Mouse (Mus musculus) ES-Bruce4 (cell line): ENCODE data around the gene Gse1. TPM values are rescaled to one million over a fixed set of nuclear protein-coding genes. Genes with fewer than 3 reads are reported as not detected.
A peak's percentile ranks its signal among the peaks of the same experiment; 100 is the strongest.

Experiments
- H3K27ac ChIP-seq: 2 replicates; pipeline ENCODE4 v1.5.1; 2012; ENCODE audit warnings: low read length, inconsistent platforms; ENCODE audit not compliant: insufficient read depth
- H3K27me3 ChIP-seq: 2 replicates; pipeline ENCODE4 v1.6.1; 2012; ENCODE audit warnings: mild to moderate bottlenecking, low read length, inconsistent platforms; ENCODE audit not compliant: control insufficient read depth, poor library complexity, insufficient read depth, severe bottlenecking
- H3K36me3 ChIP-seq: 2 replicates; pipeline ENCODE4 v1.6.1; 2012; ENCODE audit warnings: inconsistent platforms, mild to moderate bottlenecking, low read length, moderate library complexity; ENCODE audit not compliant: control insufficient read depth, poor library complexity, insufficient read depth, severe bottlenecking
- H3K4me1 ChIP-seq: one replicate; pipeline ENCODE4 v1.8.1; 2011; ENCODE audit warnings: low read length; ENCODE audit not compliant: control insufficient read depth, insufficient read depth
- H3K4me3 ChIP-seq: 2 replicates; pipeline ENCODE4 v1.5.1; 2011; ENCODE audit warnings: low read depth, mild to moderate bottlenecking, low read length
- H3K9ac ChIP-seq: 2 replicates; pipeline ENCODE4 v1.6.1; 2012; ENCODE audit warnings: low read depth, mild to moderate bottlenecking, inconsistent platforms; ENCODE audit not compliant: poor library complexity, severe bottlenecking
- H3K9me3 ChIP-seq: replicated peaks from 2 replicates; pipeline ENCODE4 v1.6.1; 2012; ENCODE audit warnings: mild to moderate bottlenecking, low read length, inconsistent platforms; ENCODE audit not compliant: control insufficient read depth, poor library complexity, insufficient read depth, severe bottlenecking
- CTCF ChIP-seq: IDR thresholded peaks from one replicate; pipeline ENCODE4 v1.8.1; 2011; ENCODE audit warnings: low read depth, low read length
- EP300 ChIP-seq: IDR thresholded peaks from 2 replicates; pipeline ENCODE4 v1.6.1; 2011; ENCODE audit warnings: low read depth, low read length; ENCODE audit not compliant: insufficient read depth
- POLR2A ChIP-seq: IDR thresholded peaks from one replicate; pipeline ENCODE4 v1.8.1; 2011; ENCODE audit warnings: low read length; ENCODE audit not compliant: insufficient read depth
- polyA plus RNA-seq: library from polyadenylated mRNA; stranded (reverse); fragments of >200 nt; gene quantifications from 2 replicates; pipeline ENCODE4 v1.2.4, GENCODE M21; 2011; ENCODE audit warnings: low read depth; ENCODE audit not compliant: missing spikeins, insufficient read depth, insufficient read length

Gse1 gene
- polyA plus RNA-seq, 1 experiment: 31.8 TPM

GRCm38 (mm10) chr8:120412357-120412756, 184.1 kb downstream of the Gse1 start:
- Histone ChIP-seq H3K36me3 (no peaks in the 10 kb centered on the region), H3K4me1 (peaks cover 8% of the 10 kb centered on the region), H3K27ac (no peak overlapping the region), H3K9me3 (no peaks in the 10 kb centered on the region), H3K4me3 (no peak overlapping the region), H3K9ac (no peak overlapping the region), H3K27me3 (no peaks in the 10 kb centered on the region)
- TF ChIP-seq POLR2A: no peak
- no peak for TF ChIP-seq EP300
- no peak for TF ChIP-seq CTCF

GRCm38 (mm10) chr8:120412911-120413625, 184.8 kb downstream of the Gse1 start:
- no peak overlapping the region for H3K27ac ChIP-seq
- no peak overlapping the region for H3K9ac ChIP-seq
- no peak overlapping the region for H3K4me3 ChIP-seq
- TF ChIP-seq EP300 (no peak), CTCF (no peak), POLR2A (no peak)
- H3K9me3 ChIP-seq: no peaks in the 10 kb centered on the region
- H3K36me3 ChIP-seq: no peaks in the 10 kb centered on the region
- peaks cover 8% of the 10 kb centered on the region for H3K4me1 ChIP-seq
- H3K27me3 ChIP-seq: no peaks in the 10 kb centered on the region

DNA sequence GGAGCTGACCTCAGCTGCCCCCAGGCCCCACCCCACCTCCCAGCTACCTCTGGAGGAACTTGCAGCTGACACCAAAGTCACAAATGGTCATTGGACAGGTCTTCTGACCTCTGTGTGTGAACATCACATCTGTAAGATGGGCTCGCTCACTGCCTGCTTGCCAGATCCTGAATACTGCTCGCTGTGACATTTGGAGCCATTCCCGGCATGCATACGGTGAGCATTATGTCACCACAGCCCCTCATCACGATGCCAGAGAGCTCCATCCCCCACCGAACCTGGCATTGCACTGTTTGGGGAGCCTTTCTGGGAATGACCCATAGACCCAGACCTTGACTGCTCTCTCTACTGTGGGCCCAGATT, 185.4 kb downstream of the Gse1 start:
- no peaks in the 10 kb centered on the region for H3K9me3 ChIP-seq
- TF ChIP-seq EP300 (no peak), CTCF (no peak), POLR2A (no peak)
- H3K4me1 ChIP-seq: peaks cover 4% of the 10 kb centered on the region
- no peak overlapping the region for H3K4me3 ChIP-seq
- no peaks in the 10 kb centered on the region for H3K27me3 ChIP-seq
- H3K36me3 ChIP-seq: no peaks in the 10 kb centered on the region
- no peak overlapping the region for H3K9ac ChIP-seq
- no peak overlapping the region for H3K27ac ChIP-seq

GRCm38 (mm10) chr8:120414216-120414615, 186.0 kb downstream of the Gse1 start:
- no peaks in the 10 kb centered on the region for H3K9me3 ChIP-seq
- H3K27me3 ChIP-seq: no peaks in the 10 kb centered on the region
- H3K36me3 ChIP-seq: no peaks in the 10 kb centered on the region
- TF ChIP-seq EP300 (no peak), POLR2A (no peak), CTCF (no peak)
- H3K27ac ChIP-seq: no peak overlapping the region
- no peak overlapping the region for H3K4me3 ChIP-seq
- H3K9ac ChIP-seq: no peak overlapping the region
- H3K4me1 ChIP-seq: no peaks in the 10 kb centered on the region

DNA sequence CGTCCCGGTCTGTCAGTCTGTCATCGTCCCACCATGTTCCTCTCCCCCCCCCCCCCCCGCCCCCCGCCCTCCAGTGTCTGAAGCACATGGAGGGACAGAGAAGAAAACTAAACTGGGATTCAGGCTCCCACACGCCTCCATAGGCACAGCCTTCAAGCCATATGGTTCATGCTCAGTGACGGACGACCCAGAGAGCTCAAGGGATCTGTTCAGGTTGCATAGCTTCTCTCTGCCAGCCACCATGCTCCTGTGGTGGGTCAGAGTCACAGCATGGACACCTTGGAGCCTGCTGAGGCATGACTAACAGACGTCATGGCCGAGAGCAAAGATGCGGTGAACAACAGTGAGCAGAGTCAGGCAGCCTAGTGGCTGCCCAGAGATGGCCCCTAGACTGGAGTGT, 187.2 kb downstream of the Gse1 start:
- Histone ChIP-seq H3K27me3 (no peaks in the 10 kb centered on the region), H3K27ac (no peak overlapping the region), H3K4me3 (no peak overlapping the region), H3K36me3 (no peaks in the 10 kb centered on the region), H3K4me1 (no peaks in the 10 kb centered on the region), H3K9ac (no peak overlapping the region), H3K9me3 (no peaks in the 10 kb centered on the region)
- TF ChIP-seq POLR2A (no peak), EP300 (no peak), CTCF (no peak)

GRCm38 (mm10) chr8:120416173-120416521, 187.9 kb downstream of the Gse1 start:
- H3K9me3 ChIP-seq: no peaks in the 10 kb centered on the region
- H3K27me3 ChIP-seq: no peaks in the 10 kb centered on the region
- no peaks in the 10 kb centered on the region for H3K36me3 ChIP-seq
- no peak for TF ChIP-seq POLR2A
- TF ChIP-seq EP300: no peak
- no peak for TF ChIP-seq CTCF
- peak overlapping the region; percentile 34 for H3K9ac ChIP-seq
- H3K4me3 ChIP-seq: no peak overlapping the region
- peaks cover 2% of the 10 kb centered on the region for H3K4me1 ChIP-seq
- no peak overlapping the region for H3K27ac ChIP-seq
